Mouse (Mus musculus) liver, embryonic 13.5 days (tissue): Measurements from ENCODE around the gene Plekhm3. TPM values are rescaled to one million over a fixed set of nuclear protein-coding genes. Genes with fewer than 3 reads are reported as not detected.

Experiments used
- ATAC-seq: fragments of 200-750 bp; cut with Nextera tagmentation; 2 replicates; pipeline ENCODE4 v1.8.0; 2017; ENCODE audit warnings: low read depth, mild to moderate bottlenecking, moderate number of reproducible peaks, moderate library complexity
- DNase-seq: peaks from one replicate; pipeline ENCODE4 v3.0.0; 2022
- H3K27ac ChIP-seq: fragments of 300-500 bp; sonication (generic); 2 replicates; pipeline ENCODE4 v1.5.1; 2015; ENCODE audit warnings: moderate library complexity, mild to moderate bottlenecking, inconsistent platforms
- H3K27me3 ChIP-seq: fragments of 300-500 bp; sonication (generic); 2 replicates; pipeline ENCODE4 v1.6.1; 2015; ENCODE audit warnings: mild to moderate bottlenecking, inconsistent platforms
- H3K36me3 ChIP-seq: fragments of 300-500 bp; sonication (generic); 2 replicates; pipeline ENCODE4 v1.6.1; 2015; ENCODE audit warnings: mild to moderate bottlenecking, inconsistent platforms
- H3K4me1 ChIP-seq: fragments of 300-500 bp; sonication (generic); replicated peaks from 2 replicates; pipeline ENCODE4 v1.6.1; 2015; ENCODE audit warnings: inconsistent platforms
- H3K4me2 ChIP-seq: fragments of 300-500 bp; sonication (generic); 2 replicates; pipeline ENCODE4 v1.6.1; 2015; ENCODE audit warnings: inconsistent platforms, mild to moderate bottlenecking, moderate library complexity
- H3K4me3 ChIP-seq: fragments of 300-500 bp; sonication (generic); replicated peaks from 2 replicates; pipeline ENCODE4 v1.5.1; 2015; ENCODE audit warnings: mild to moderate bottlenecking, inconsistent platforms
- H3K9ac ChIP-seq: fragments of 300-500 bp; sonication (generic); 2 replicates; pipeline ENCODE4 v1.6.1; 2015; ENCODE audit warnings: mild to moderate bottlenecking, inconsistent platforms
- H3K9me3 ChIP-seq: fragments of 300-500 bp; sonication (generic); replicated peaks from 2 replicates; pipeline ENCODE4 v1.6.1; 2016; ENCODE audit warnings: inconsistent platforms
- WGBS: fragments of 180-500 bp; shearing (Covaris S2); methylation state at CpG from one replicate; pipeline ENCODE4 v1.1.7; 2015; ENCODE audit not compliant: insufficient replicate concordance; 5-methylcytosine and 5-hydroxymethylcytosine counted together
- polyA plus RNA-seq: library from polyadenylated mRNA; unstranded; fragments of >200 nt; fragmentation: Nextera tagmentation; extraction: Ambion mirVana; gene quantifications from 2 replicates; pipeline ENCODE4 v1.2.1, GENCODE M21; 2015

Gene Plekhm3
- polyA plus RNA-seq, 1 experiment from 2014 or later = 2.0 TPM

DNA sequence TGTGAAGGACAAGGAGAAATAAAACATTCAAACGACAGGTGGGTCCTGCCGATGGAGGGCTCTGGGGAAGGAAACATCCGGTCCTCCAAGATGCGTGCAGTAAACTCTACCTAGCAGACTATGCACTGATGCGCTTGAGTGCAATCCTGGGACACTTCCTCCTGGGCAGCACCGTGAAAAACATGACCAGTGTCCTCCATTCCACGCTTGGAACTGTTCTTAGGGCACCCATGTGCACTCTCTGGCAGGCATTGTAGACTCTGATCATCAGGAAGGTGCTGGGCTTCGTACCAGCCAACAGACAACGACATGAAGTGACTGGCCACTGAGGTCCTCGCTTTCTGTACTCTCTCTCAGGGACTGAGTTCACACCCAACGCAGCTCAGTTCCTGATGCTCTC lies 162.5 kb downstream of the Plekhm3 start:
- H3K4me2 ChIP-seq = no peak overlapping the region
- no peaks in the 10 kb centered on the region for H3K36me3 ChIP-seq
- no peak overlapping the region for H3K4me3 ChIP-seq
- H3K4me1 ChIP-seq = peaks cover 42% of the 10 kb centered on the region
- H3K27me3 ChIP-seq = no peaks in the 10 kb centered on the region
- no peak overlapping the region for H3K9ac ChIP-seq
- WGBS = 76% methylated on average over 11 of the region's 11 CpGs
- H3K9me3 ChIP-seq = no peaks in the 10 kb centered on the region
- no peak overlapping the region for H3K27ac ChIP-seq
- ATAC-seq (no peak), DNase-seq (no peak)

DNA sequence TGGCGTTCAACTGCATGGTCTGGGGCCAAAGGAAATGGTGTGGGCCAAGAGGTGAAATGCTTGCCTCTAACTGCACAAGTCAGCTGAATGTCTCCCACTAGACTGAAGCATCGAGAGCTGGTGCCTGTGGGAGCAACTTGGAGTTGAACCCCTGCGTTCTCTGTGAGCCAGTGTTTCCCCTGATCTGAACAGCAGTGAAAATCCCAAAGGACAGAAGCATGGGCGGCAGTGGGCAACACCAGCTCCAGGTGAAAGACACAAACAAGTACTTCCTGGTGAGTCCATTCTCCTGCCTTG lies 163.4 kb downstream of the Plekhm3 start:
- no peak for DNase-seq
- Histone ChIP-seq H3K9me3 (no peaks in the 10 kb centered on the region), H3K4me1 (peaks cover 48% of the 10 kb centered on the region), H3K27me3 (no peaks in the 10 kb centered on the region), H3K9ac (no peak overlapping the region), H3K4me2 (no peak overlapping the region), H3K27ac (no peak overlapping the region), H3K36me3 (no peaks in the 10 kb centered on the region), H3K4me3 (no peak overlapping the region)
- 72% methylated on average over 4 of the region's 4 CpGs for WGBS
- no peak for ATAC-seq

DNA sequence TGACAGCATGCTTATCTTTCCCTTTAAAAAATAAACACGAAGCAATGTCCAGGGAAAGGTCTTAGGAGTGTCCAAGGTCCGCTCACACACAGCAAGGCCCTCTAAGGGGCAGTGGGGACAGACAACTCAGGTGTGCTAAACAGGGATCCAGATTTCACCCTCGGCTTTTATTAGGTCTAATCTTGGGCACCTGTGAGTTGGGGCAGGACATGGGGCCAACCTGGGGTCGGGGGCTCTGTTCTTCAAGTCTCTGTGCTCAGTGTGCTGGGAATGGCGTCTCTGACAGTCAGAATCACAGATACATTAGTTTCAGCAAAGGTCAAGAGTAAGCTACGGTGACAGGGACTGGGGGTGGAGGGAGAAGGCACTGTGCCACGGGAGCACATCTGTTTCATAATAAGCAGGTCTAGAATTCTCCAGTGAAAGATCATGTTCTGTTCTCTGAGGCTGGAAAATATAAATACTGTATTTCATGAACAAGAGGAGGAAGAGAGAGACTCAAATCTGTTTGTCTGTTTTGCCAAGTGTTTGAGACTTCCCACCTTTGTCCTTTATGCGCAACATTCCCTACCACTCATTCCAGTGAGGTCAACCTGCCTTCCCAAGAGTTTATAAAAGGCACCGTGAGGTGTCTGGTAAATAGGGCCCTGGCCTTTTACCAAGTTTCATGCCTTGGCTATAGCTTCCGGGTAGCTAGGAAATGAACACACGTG lies 163.9 kb downstream of the Plekhm3 start:
- Histone ChIP-seq H3K36me3 (no peaks in the 10 kb centered on the region), H3K4me1 (peaks cover 45% of the 10 kb centered on the region), H3K9ac (no peak overlapping the region), H3K27ac (no peak overlapping the region), H3K4me2 (no peak overlapping the region), H3K4me3 (no peak overlapping the region), H3K9me3 (no peaks in the 10 kb centered on the region), H3K27me3 (no peaks in the 10 kb centered on the region)
- WGBS = 67% methylated on average over 11 of the region's 11 CpGs
- ATAC-seq (no peak), DNase-seq (no peak)

DNA sequence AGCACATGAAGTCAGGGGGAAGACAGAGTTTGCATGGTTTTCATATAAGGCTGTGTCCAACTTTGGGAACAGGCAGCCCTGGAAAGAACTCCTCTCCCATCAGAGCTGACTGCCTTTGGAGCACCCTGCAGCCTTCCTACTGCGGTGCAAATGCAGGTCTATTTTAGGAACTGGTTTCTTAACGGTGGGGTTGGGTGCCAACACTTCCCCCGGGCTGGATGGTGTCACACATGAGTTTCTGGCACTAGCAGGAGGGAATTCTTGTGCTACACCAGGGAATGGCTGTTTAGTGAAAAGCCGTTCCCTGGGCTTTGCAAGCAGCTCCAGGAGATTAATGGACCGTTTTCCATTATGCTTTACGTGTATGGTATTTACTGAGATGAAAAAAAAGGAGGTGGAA lies 164.8 kb downstream of the Plekhm3 start:
- ATAC-seq = no peak
- no peak for DNase-seq
- Histone ChIP-seq H3K27me3 (no peaks in the 10 kb centered on the region), H3K9ac (no peak overlapping the region), H3K4me3 (no peak overlapping the region), H3K9me3 (no peaks in the 10 kb centered on the region), H3K4me1 (peaks cover 38% of the 10 kb centered on the region), H3K4me2 (no peak overlapping the region), H3K27ac (no peak overlapping the region), H3K36me3 (no peaks in the 10 kb centered on the region)
- 47% methylated on average over 6 of the region's 6 CpGs for WGBS

DNA sequence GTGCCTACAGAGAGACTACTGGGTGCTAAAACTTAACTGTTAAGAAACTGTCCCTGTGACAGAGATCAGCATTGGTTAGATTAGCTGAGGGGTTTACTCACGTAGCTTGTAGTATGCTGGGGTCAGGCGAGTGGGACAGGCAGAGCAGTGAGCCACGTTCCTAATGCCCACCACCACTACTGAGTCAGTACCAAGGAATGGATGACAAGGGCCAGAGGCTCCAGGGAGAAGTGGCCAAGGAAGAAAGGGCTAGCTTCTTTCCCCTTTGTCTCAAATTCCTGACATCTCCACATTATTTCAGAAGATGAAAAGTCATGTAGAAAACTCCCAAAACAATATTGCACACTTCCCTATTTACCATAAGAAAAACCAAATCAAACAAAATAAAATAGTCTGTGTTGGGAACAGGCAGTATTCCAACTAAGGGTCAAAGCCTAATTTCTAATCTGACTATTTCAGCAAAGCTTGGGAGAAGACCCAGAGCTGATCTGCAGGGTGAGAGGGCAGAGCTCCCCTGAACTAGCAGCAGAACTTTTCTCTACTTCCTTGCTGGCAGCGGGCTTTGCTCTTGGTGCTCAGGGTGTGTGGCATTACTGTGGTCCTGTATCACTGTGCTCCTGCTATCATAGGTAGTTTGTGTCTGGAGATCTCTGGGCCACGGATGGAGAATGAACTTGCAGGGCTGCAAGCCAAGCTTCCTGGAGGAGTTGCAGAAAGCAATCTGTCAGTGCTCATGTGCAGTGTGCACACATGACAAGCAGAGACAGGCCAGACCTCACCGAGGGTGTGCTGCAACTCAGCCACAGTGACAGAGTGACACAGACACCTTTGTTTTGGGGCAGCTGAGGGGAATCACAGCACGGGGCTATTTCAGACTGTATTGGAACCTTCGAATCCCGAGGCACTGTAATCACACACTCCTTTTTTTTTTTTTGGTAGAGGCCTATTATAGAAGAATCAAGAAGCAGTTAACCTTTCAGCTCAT lies 165.5 kb downstream of the Plekhm3 start:
- H3K36me3 ChIP-seq = no peaks in the 10 kb centered on the region
- H3K4me1 ChIP-seq = peaks cover 38% of the 10 kb centered on the region
- H3K27ac ChIP-seq = no peak overlapping the region
- ATAC-seq (no peak), DNase-seq (no peak)
- no peak overlapping the region for H3K4me3 ChIP-seq
- H3K4me2 ChIP-seq = no peak overlapping the region
- WGBS = 52% methylated on average over 9 of the region's 9 CpGs
- H3K9ac ChIP-seq = no peak overlapping the region
- no peaks in the 10 kb centered on the region for H3K27me3 ChIP-seq
- H3K9me3 ChIP-seq = no peaks in the 10 kb centered on the region

DNA sequence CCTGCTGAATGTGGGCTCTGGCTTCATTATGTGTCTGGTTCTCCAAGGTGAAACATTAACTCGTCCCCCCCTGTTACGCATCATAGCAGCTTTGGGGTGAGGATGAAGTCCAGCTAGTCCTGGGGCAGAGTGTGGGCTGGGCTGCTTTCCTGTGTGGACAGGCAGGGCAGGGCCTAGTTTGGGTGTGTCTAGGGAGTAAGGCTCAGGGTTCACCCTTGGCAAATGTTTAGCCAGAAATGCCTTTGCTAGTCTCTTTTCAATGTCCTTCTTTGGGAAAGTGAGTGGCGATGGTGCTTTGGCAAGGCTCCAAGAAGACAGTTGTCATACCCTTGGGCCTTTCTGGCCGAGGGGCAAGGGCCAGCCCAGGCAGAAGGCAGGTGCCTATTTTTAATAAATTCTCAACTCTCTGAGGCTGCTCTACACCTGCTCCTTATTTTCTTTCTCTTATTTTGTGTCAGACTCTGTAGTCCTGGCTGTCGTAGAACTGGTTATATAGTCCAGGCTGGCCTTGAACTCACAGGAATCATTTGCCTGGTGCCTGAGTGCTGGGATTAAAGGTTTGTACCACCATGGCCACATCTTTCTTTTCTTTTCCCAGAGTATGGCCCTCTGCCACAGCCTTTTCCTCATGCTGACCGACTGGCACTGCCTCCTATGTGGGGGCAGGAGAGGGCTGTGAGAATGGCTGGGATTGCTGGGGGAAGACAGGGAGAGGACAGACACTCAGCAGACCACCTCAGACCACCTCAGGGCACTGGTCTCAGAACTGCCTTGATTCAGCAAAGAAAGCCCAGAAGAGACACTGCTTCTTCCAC lies 168.7 kb downstream of the Plekhm3 start:
- Histone ChIP-seq H3K9me3 (no peaks in the 10 kb centered on the region), H3K4me3 (no peak overlapping the region), H3K27me3 (no peaks in the 10 kb centered on the region), H3K4me1 (peaks cover 26% of the 10 kb centered on the region), H3K27ac (peak overlapping the region; percentile 71), H3K4me2 (no peak overlapping the region), H3K9ac (no peak overlapping the region), H3K36me3 (no peaks in the 10 kb centered on the region)
- whole genome bisulfite sequencing = 61% methylated on average over 6 of the region's 6 CpGs
- peak; percentile 93 for ATAC-seq
- no peak for DNase-seq

DNA sequence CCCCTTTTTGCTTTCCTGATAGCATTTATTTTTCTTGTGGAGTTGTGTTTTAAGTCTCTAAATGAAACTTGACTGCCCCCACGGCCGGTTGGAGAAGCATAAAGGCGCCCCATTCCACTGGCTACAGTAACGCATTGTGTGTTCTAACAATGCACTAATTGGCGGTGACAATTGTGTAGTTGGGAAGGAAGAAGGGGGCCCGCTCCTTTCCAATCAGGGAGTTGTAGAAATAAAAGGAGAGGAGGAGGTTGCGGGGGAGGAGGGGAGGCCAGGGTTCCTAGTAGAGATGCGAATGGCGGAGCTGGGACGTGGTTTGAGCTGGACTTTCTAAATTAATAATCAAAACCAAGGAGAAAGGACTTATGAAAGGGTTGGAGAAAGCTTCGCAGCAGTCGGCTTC lies 176.8 kb downstream of the Plekhm3 start:
- Histone ChIP-seq H3K9ac (no peak overlapping the region), H3K27ac (no peak overlapping the region), H3K4me2 (no peak overlapping the region), H3K27me3 (no peaks in the 10 kb centered on the region), H3K4me1 (no peaks in the 10 kb centered on the region), H3K36me3 (no peaks in the 10 kb centered on the region), H3K4me3 (no peak overlapping the region), H3K9me3 (no peaks in the 10 kb centered on the region)
- WGBS = 77% methylated on average over 12 of the region's 12 CpGs
- no peak for DNase-seq
- ATAC-seq = no peak

DNA sequence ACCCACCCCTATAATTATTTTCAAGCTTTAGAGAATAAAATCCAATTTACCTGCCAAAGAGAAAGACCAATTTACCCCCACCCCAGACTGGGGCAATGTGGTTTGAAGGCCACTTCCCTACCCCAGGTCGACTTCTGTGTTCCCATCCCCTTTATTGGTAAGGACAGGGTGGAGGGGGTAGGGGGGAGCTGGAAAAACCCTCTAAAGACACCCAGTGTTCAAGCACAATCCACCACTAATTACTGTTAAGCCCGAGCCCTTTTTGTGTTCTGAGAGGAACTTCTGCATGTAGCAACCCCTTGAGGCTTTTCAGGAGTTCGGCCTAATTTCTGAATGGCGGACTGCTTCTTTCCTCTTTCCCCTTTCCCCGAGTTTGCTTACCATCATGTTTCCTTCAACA lies 177.2 kb downstream of the Plekhm3 start:
- Histone ChIP-seq H3K36me3 (no peaks in the 10 kb centered on the region), H3K4me1 (no peaks in the 10 kb centered on the region), H3K4me3 (no peak overlapping the region), H3K9ac (no peak overlapping the region), H3K4me2 (no peak overlapping the region), H3K9me3 (no peaks in the 10 kb centered on the region), H3K27ac (no peak overlapping the region), H3K27me3 (no peaks in the 10 kb centered on the region)
- 52% methylated on average over 5 of the region's 5 CpGs for WGBS
- DNase-seq (no peak), ATAC-seq (no peak)

DNA sequence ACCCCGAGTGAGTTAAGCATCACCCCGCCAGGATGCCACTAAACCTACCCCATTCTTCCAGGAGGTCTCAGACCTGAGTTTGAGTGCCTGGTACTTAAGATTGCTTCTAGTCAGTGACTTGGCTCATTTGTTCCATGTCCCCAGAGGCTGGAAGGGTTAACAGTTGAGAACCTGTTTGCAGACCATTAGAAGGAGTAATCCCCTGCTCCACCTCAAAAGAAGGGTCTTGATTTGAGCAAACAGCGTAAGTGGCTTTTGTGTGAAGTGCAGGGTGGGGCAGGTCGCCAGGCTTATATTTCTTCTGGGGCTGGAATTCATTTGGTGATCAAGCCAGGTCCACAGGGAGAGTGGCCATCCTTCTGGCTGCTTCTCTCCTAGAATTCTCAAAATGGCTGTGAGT lies 183.3 kb downstream of the Plekhm3 start:
- H3K27me3 ChIP-seq = no peaks in the 10 kb centered on the region
- no peak overlapping the region for H3K27ac ChIP-seq
- DNase-seq = no peak
- H3K9me3 ChIP-seq = no peaks in the 10 kb centered on the region
- WGBS = 63% methylated on average over 4 of the region's 4 CpGs
- H3K9ac ChIP-seq = no peak overlapping the region
- ATAC-seq = no peak
- no peak overlapping the region for H3K4me2 ChIP-seq
- H3K4me3 ChIP-seq = no peak overlapping the region
- H3K36me3 ChIP-seq = no peaks in the 10 kb centered on the region
- H3K4me1 ChIP-seq = no peaks in the 10 kb centered on the region

DNA sequence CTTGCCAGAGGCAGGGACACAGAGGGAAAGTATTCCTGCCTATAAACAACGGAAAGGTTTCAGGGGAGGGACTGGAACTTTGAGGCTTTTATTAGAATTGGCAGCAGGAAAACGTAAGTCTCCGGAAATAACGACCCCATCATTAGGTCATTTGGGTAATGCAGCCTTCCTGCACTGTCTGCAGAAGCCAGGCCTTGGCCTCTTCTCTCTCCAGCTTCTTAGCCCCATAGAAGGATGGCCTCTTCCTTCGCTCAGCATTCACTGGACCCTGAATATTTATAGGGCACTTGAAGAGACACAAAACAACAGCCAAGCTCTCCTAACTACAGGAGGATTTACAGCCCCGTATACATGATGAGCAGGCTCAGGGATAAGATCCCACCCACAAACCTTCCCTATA lies 186.5 kb downstream of the Plekhm3 start:
- no peak overlapping the region for H3K27ac ChIP-seq
- H3K4me1 ChIP-seq = no peaks in the 10 kb centered on the region
- no peaks in the 10 kb centered on the region for H3K36me3 ChIP-seq
- ATAC-seq (no peak), DNase-seq (no peak)
- no peaks in the 10 kb centered on the region for H3K27me3 ChIP-seq
- H3K4me2 ChIP-seq = no peak overlapping the region
- no peak overlapping the region for H3K9ac ChIP-seq
- H3K9me3 ChIP-seq = no peaks in the 10 kb centered on the region
- H3K4me3 ChIP-seq = no peak overlapping the region
- WGBS = 40% methylated on average over 6 of the region's 6 CpGs

DNA sequence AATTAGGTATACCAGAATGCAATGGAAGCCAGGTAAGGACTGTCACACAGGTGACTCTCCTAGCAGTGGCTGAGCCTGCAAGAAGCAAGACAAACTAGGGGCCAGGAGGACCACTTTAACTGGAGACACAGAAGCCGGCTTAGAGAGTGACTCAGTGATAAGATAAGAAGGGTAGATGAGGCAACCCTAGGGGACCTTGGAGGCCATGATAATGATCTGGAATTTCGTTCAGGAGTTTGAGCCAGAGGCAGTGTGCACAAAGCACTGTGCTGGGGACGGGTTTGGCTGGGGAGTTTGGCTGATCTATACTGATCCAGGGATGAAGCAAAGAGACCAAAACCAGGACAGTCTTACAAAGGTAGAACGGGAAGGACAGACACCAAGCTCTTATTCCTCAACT lies 195.0 kb downstream of the Plekhm3 start:
- Histone ChIP-seq H3K27ac (no peak overlapping the region), H3K9ac (no peak overlapping the region), H3K27me3 (no peaks in the 10 kb centered on the region), H3K4me1 (peaks cover 8% of the 10 kb centered on the region), H3K4me2 (no peak overlapping the region), H3K9me3 (no peaks in the 10 kb centered on the region), H3K4me3 (no peak overlapping the region), H3K36me3 (no peaks in the 10 kb centered on the region)
- WGBS = 41% methylated on average over 4 of the region's 4 CpGs
- DNase-seq (no peak), ATAC-seq (no peak)
